Mouse (Mus musculus) forebrain, embryonic 10.5 days (tissue): ENCODE results near the gene Trak2. TPM values are rescaled to one million over a fixed set of nuclear protein-coding genes. Genes with fewer than 3 reads are reported as not detected.
"Not testable (repeated sequence)": the region's sequence is repeated elsewhere in the genome, so short reads cannot be mapped to it uniquely, and the experiment has no call there.

Experiments
- DNase-seq: peaks from one replicate; pipeline ENCODE4 v3.0.0-alpha.2; 2017; ENCODE audit warnings: low spot score; ENCODE audit errors: extremely low spot score
- H3K27ac ChIP-seq: fragments of 300-500 bp; sonication (generic); 2 replicates; pipeline ENCODE4 v1.5.1; 2016; ENCODE audit warnings: mild to moderate bottlenecking
- H3K27me3 ChIP-seq: fragments of 300-500 bp; sonication (generic); 2 replicates; pipeline ENCODE4 v1.6.1; 2016; ENCODE audit warnings: mild to moderate bottlenecking; ENCODE audit not compliant: poor library complexity, severe bottlenecking
- H3K36me3 ChIP-seq: fragments of 300-500 bp; sonication (generic); replicated peaks from 2 replicates; pipeline ENCODE4 v1.6.1; 2016; ENCODE audit warnings: mild to moderate bottlenecking, moderate library complexity
- H3K4me1 ChIP-seq: fragments of 300-500 bp; sonication (generic); 2 replicates; pipeline ENCODE4 v1.6.1; 2016
- H3K4me3 ChIP-seq: fragments of 300-500 bp; sonication (generic); 2 replicates; pipeline ENCODE4 v1.5.1; 2016; ENCODE audit warnings: mild to moderate bottlenecking, moderate library complexity
- H3K9me3 ChIP-seq: fragments of 300-500 bp; sonication (generic); 2 replicates; pipeline ENCODE4 v1.6.1; 2016; ENCODE audit warnings: mild to moderate bottlenecking, moderate library complexity
- WGBS: fragments of 180-500 bp; shearing (Covaris S2); methylation state at CpG from one replicate; pipeline ENCODE4 v1.1.7; 2016; 5-methylcytosine and 5-hydroxymethylcytosine counted together
- polyA plus RNA-seq: library from polyadenylated mRNA; unstranded; fragments of >200 nt; fragmentation: Nextera tagmentation; extraction: Ambion mirVana; gene quantifications from 2 replicates; pipeline ENCODE4 v1.2.1, GENCODE M21; 2016

Gene Trak2
- polyA plus RNA-seq, 1 experiment from 2014 or later: 8.6 TPM

GRCm38 (mm10) chr1:58892386-58892785 is 80.8 kb downstream of the Trak2 start:
- 92% methylated on average over 8 of the region's 8 CpGs for WGBS
- not testable (repeated sequence) for H3K27ac ChIP-seq, H3K4me1 ChIP-seq, H3K9me3 ChIP-seq, H3K27me3 ChIP-seq, DNase-seq, H3K36me3 ChIP-seq, H3K4me3 ChIP-seq

DNA sequence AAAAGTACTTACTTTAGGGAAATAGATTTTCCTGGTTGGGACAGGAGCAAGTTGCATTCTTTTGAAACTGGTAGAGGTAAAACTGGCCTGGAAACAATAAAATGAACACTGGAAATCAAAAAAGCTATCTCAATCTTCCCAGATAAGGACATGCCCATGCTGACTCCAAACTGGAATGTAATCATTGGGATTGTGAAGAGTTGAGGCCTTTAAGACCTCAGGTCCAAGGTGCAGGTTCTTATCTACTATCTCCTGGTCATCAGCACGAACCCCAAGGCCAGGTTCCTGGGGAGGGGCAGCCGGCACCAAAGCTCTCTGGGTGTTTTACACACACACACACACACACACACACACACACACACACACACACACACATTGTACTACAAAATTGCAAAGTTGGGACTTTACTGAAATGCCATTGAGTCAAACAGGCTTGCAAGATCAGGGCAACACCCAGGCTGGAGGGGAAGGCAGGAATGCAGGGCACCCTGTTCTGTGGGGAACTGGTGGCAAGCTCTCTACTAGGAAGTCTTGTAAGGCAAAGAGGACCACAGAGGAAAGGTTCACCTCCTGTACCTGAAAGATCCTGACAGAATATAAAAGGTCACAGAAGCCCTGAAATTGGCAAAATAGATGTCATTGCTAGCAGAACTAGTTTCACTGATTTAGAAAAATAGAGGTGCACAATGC is 81.6 kb downstream of the Trak2 start:
- DNase-seq, H3K36me3 ChIP-seq, H3K27me3 ChIP-seq, H3K27ac ChIP-seq, H3K4me3 ChIP-seq, H3K9me3 ChIP-seq, H3K4me1 ChIP-seq: not testable (repeated sequence)
- 90% methylated on average over 2 of the region's 2 CpGs for WGBS

DNA sequence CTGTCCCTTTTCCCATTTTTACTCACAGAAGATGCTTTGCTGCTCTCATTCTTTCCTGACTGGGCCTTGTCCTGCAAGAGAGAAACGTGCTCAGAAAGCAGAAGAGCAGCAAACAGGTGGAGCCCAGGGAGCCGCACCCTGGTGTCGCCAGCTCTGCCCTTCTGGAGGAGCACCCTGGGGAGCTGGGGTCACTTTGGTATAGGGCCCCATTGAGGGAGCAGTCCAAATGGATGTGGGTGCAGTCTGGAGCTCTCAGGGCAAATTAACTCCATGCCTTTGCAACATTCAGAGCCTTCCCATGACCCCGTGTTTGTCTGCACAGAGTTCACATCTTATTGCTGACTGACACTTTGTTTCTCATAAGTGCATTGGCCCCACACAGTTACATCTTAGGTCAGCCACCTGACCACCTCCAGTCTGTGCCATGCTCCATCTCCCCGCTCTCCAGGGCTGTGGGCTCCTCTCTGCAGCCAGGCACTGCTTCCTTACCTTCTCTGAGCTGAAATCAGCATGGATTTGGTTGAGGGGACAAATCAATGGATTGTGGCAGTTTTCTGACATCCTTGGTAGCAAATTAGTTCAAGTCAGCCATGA is 82.4 kb downstream of the Trak2 start:
- not testable (repeated sequence) for H3K4me3 ChIP-seq, H3K36me3 ChIP-seq, DNase-seq, H3K9me3 ChIP-seq, H3K27me3 ChIP-seq, H3K27ac ChIP-seq, H3K4me1 ChIP-seq
- 69% methylated on average over 4 of the region's 5 CpGs for WGBS

DNA sequence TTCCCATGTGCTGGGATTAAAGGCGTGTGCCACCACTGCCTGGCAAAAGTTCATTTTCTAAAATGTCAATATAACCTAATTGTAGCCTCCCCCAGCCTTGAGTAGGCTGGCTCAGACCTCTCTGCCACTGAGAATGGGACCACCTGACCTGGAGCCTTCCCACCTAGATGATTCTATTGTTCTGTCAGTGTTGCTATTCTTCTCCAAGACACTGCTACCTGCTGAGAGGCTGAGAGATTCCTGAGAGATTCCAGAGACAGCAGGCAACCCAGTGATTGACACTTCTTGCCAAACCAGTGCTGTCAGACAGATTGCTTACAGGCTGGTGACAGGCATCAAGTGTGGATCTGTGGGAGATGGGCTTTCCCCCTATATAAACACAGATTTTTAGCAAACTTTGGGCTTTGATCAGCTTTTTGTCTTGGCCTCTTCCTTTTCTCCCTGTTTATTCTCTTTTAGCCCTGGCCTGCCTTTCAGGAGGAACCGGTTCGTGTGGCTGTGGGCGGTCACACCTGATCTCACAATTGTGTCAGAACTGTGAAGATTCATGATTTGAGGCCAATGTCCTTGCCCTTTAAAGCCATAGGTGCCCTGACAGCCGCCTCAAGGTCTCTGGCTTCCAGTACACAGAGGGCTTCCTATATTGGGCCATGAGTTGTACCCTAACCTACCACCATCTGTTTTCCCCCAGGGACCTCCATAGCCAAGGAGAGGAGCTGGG is 83.2 kb downstream of the Trak2 start:
- Histone ChIP-seq H3K27ac (no peak overlapping the region), H3K4me1 (no peaks in the 10 kb centered on the region), H3K9me3 (0 out of 2 replicates have a peak, but pooled peaks cover 4% of the 10 kb centered on the region), H3K4me3 (no peak overlapping the region), H3K27me3 (no peaks in the 10 kb centered on the region), H3K36me3 (no peaks in the 10 kb centered on the region)
- DNase-seq: no peak
- WGBS: 79% methylated on average over 5 of the region's 5 CpGs

DNA sequence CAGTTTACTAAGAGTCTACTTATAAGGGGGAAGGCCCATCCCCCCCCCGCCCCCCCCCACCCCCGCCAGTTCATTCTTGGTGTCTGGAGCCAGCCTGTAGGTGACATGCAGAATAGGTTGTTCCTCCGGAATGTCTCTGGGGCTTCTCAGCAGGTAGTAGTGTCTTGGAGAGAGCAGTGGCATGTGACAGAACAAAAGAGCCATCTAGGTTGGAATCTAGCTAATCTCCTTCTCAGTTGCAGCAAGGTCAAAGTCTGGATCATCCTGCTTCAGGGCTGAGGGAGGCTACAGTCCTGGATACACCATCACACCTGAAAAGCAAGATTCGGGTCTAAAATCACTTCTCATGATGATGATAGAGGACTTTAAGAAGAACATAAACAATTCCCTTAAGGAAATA is 87.6 kb downstream of the Trak2 start:
- Histone ChIP-seq H3K27me3 (no peaks in the 10 kb centered on the region), H3K4me3 (no peak overlapping the region), H3K27ac (no peak overlapping the region), H3K36me3 (no peaks in the 10 kb centered on the region), H3K9me3 (no peaks in the 10 kb centered on the region), H3K4me1 (no peaks in the 10 kb centered on the region)
- no peak for DNase-seq
- WGBS: 79% methylated on average over 4 of the region's 4 CpGs

GRCm38 (mm10) chr1:58883279-58883678 is 90.0 kb downstream of the Trak2 start:
- 94% methylated on average over 9 of the region's 9 CpGs for WGBS
- DNase-seq, H3K4me1 ChIP-seq, H3K27ac ChIP-seq, H3K4me3 ChIP-seq, H3K27me3 ChIP-seq, H3K36me3 ChIP-seq: not testable (repeated sequence)
- H3K9me3 ChIP-seq: peaks cover 11% of the 10 kb centered on the region; the same call in 1 of the 2 replicates

- not testable (repeated sequence) for H3K27me3 ChIP-seq, H3K36me3 ChIP-seq, H3K4me3 ChIP-seq, DNase-seq, H3K4me1 ChIP-seq, H3K27ac ChIP-seq
- H3K9me3 ChIP-seq: peaks cover 18% of the 10 kb centered on the region; the same call in 1 of the 2 replicates
- 86% methylated on average over 2 of the region's 2 CpGs for WGBS
Measured at GRCm38 (mm10) chr1:58879291-58879690, 93.9 kb downstream of the Trak2 start.

- not testable (repeated sequence) for H3K4me1 ChIP-seq, H3K27me3 ChIP-seq, H3K27ac ChIP-seq, H3K36me3 ChIP-seq, H3K4me3 ChIP-seq
- DNase-seq: peak; percentile 3
- WGBS: 89% methylated on average over 4 of the region's 4 CpGs
- H3K9me3 ChIP-seq: peaks cover 18% of the 10 kb centered on the region; the same call in 1 of the 2 replicates
Measured at GRCm38 (mm10) chr1:58876500-58876899, 96.7 kb downstream of the Trak2 start.

DNA sequence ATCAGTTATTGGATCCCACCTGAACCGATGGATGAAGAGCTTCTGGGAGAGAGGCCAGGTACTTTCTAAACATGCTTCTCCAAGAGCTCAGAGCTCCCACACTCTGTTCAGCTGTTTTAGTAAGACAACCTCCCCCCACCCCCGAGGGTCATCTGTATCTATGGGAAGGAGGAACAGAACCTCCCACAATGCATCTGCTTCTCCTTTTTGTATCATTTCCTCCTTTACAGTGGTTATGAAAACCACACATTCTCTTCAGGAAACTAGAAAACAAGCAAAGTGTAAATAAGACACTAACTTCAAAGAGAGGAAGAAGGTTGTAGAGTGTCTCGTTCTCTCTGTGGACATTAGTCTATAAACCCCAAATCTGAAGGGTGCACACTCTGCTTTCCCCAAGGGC is 112.6 kb downstream of the Trak2 start:
- not testable (repeated sequence) for DNase-seq, H3K4me3 ChIP-seq, H3K27me3 ChIP-seq, H3K36me3 ChIP-seq, H3K27ac ChIP-seq, H3K4me1 ChIP-seq
- WGBS: 87% methylated on average over 3 of the region's 3 CpGs
- peaks cover 15% of the 10 kb centered on the region; the same call in 1 of the 2 replicates for H3K9me3 ChIP-seq

DNA sequence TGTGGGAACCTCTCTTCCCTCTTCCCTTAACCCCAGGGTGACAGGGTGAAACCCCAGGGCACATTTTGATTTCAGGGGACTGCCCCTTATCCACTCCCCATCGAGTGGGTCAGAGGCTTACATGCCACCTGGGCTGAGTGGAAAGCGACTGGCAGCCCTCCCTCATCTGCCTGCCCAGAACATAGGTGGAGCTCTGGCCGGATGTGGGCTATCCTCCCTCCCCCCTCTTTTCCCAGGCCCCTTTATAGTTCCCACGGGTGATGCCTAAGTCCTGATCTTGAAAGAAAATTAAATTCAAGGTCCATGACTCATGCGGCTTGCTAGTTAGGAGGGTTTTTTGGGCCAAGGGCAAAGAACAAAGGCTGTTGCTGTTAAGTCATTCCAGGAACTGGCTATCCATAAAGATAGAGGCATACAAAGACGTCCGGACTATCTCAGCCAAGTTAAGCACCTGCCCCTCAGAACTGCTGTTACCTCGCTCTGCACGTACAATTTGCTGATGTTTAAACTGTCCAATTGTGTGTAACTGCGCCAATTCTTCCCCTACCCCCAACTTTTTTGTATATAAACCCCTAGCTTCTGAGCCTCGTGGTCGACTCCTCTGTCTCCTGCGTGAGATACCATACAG is 113.4 kb downstream of the Trak2 start:
- 84% methylated on average over 13 of the region's 13 CpGs for WGBS
- not testable (repeated sequence) for H3K9me3 ChIP-seq, H3K36me3 ChIP-seq, H3K27me3 ChIP-seq, H3K4me1 ChIP-seq, DNase-seq, H3K27ac ChIP-seq, H3K4me3 ChIP-seq

DNA sequence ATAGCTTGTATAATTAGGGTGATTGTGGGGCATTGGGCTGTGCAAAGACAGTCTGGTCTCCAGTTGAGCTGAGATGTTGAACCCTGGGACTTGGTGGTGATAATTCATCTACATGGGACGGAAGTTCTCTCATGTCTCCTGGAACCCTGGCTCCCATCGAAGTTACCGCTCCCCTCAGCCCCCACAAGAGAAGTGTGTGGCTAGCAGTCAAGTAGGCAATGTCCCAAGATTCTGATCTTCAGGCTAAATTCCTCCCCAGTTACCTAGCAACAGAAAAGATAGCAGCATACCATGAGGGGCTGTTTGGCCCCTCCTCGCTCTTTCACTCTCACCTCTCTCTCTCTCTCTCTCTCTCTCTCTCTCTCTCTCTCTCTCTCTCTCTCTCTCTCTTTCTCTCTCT is 114.1 kb downstream of the Trak2 start:
- not testable (repeated sequence) for H3K27ac ChIP-seq, H3K36me3 ChIP-seq, DNase-seq, H3K4me1 ChIP-seq, H3K4me3 ChIP-seq, H3K27me3 ChIP-seq, H3K9me3 ChIP-seq
- 85% methylated on average over 4 of the region's 4 CpGs for WGBS

DNA sequence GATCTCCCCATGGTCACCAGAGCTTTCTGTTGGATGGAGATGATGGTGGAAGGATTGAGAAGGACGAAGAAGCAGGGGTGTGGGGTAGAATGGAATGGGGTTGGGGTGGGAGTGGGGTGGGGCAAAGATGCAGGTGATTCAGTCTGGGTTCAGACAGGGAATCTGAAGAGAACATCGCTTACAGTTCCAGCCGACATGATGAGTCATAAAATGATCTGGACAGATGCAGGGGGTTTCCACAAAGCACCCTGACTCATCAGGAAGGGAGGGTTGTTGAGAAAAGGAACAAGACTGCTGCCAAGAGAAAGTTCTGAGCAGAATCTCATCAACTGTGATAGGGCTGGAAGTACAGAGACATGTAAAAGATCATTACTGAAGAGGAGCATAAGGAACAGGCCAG is 116.4 kb downstream of the Trak2 start:
- H3K36me3 ChIP-seq, H3K27ac ChIP-seq, DNase-seq, H3K4me3 ChIP-seq, H3K9me3 ChIP-seq, H3K27me3 ChIP-seq, H3K4me1 ChIP-seq: not testable (repeated sequence)
- 83% methylated on average over 3 of the region's 3 CpGs for WGBS
